Mouse (Mus musculus) liver, postnatal 0 days (tissue): Measurements from ENCODE around the gene Gm47283.
"Not testable (repeated sequence)": the region's sequence is repeated elsewhere in the genome, so short reads cannot be mapped to it uniquely, and the experiment has no call there.

Experiments used
- CTCF ChIP-seq: sonication (generic); IDR thresholded peaks from 2 replicates; pipeline ENCODE4 v1.5.1; 2016; ENCODE audit warnings: antibody characterized with exemption, low read depth
- EP300 ChIP-seq: IDR thresholded peaks from 2 replicates; pipeline ENCODE4 v1.6.1; 2016; ENCODE audit warnings: antibody characterized with exemption, low read depth, mild to moderate bottlenecking

DNA sequence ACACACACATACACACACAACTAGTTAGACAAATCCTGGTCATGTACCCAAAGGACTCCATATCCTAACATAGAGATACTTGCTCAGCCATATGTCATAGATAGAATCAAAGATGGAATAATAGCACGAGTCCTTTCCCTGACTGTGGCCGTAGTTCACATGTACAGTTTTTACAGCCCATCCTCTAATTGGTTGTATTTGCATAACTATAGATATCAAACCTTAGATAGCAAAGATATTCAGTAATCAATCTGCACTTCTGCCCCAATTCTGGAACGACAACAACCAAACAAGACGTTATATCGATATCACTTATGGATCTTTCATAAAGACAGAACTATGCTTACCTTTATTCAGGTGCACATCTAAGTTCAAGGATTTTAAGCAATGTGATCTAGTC, 39.3 kb upstream of the Gm47283 start:
- not testable (repeated sequence) for TF ChIP-seq CTCF, EP300
